Mouse (Mus musculus): ENCODE measurements around the gene Rhou.
"Not testable (repeated sequence)": the region's sequence is repeated elsewhere in the genome, so short reads cannot be mapped to it uniquely, and the experiment has no call there.

GRCm38 (mm10) chr8:123623523-123623922, 30.2 kb upstream of the Rhou start:
- TF ChIP-seq CTCF, EP300 (IDR thresholded peaks at IDR 0.05; ENCODE audit: low read depth): not testable (repeated sequence)

Measured in liver, embryonic 14.5 days (tissue).